Mouse (Mus musculus): ENCODE measurements around the gene Casp9. TPM values are rescaled to one million over a fixed set of nuclear protein-coding genes. Genes with fewer than 3 reads are reported as not detected.

The Casp9 gene
- total RNA-seq, 1 experiment: 6.1 TPM

DNA sequence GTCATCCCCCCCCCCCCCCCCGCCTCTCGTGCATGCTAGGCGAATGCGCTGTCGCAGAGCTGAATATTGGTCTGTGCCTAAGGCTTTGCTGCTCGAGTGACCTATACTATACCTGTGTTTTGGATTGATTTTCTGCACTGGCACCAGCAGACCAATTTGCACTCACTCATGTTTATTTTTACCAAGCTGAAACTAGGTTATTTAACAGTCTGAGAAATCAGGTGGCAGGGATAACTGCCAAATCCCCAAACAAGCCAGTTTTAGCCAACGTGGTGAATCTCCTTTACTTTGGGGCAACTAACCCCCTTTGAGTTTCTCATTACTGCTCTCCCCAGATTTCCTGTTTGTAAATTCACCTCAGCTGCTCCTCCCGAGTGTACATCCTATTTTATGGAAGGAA is 1.5 kb upstream of the Casp9 start:
- H3K4me1 ChIP-seq (ENCODE audit: control insufficient read depth in 2 of 2, insufficient read depth in 2 of 2, low read length in 2 of 2, poor library complexity in 1 of 2): peaks cover 2 to 3% of the 10 kb centered on the region in 2 experiments; a peak in 2 of 4 replicates
- no peak for TF ChIP-seq ZC3H11A (IDR thresholded peaks at IDR 0.05; ENCODE audit: borderline replicate concordance, low read depth, low read length)
- no peak for TF ChIP-seq MAFK (IDR thresholded peaks at IDR 0.05; ENCODE audit: insufficient read depth, low read depth, low read length)
- no peak for TF ChIP-seq ZNF384 (IDR thresholded peaks at IDR 0.05; ENCODE audit: low read depth, low read length)
- no peak for TF ChIP-seq HCFC1 (IDR thresholded peaks at IDR 0.05; ENCODE audit: borderline replicate concordance, insufficient read depth, low read length)
- TF ChIP-seq CHD2 (IDR thresholded peaks at IDR 0.05; ENCODE audit: low read depth, low read length): no peak
- H3K9me3 ChIP-seq (ENCODE audit: control insufficient read depth, insufficient read depth, low read depth, low read length): no peaks in the 10 kb centered on the region
- in situ Hi-C loops (cut with MboI; ENCODE audit: low sequenced_read_pairs in 2 of 2, unreplicated experiment in 2 of 2): no loop called here
- H3K4me3 ChIP-seq (ENCODE audit: insufficient read depth in 1 of 2, low read depth in 1 of 2, low read length in 2 of 2, poor library complexity in 1 of 2, severe bottlenecking in 1 of 2): no peak overlapping the region
- DNase-seq (ENCODE audit: low read depth, low spot score): no peak
- no peak overlapping the region for H3K9ac ChIP-seq (ENCODE audit: insufficient read depth, low read depth, low read length, poor library complexity, severe bottlenecking)
- no peak overlapping the region for H3K27ac ChIP-seq (ENCODE audit: insufficient read depth, low read depth, low read length, poor library complexity, severe bottlenecking)
- H3K36me3 ChIP-seq (ENCODE audit: control insufficient read depth, insufficient read depth, low read length, poor library complexity, severe bottlenecking): peaks cover under 1% of the 10 kb centered on the region; the same call in 1 of the 2 replicates

DNA sequence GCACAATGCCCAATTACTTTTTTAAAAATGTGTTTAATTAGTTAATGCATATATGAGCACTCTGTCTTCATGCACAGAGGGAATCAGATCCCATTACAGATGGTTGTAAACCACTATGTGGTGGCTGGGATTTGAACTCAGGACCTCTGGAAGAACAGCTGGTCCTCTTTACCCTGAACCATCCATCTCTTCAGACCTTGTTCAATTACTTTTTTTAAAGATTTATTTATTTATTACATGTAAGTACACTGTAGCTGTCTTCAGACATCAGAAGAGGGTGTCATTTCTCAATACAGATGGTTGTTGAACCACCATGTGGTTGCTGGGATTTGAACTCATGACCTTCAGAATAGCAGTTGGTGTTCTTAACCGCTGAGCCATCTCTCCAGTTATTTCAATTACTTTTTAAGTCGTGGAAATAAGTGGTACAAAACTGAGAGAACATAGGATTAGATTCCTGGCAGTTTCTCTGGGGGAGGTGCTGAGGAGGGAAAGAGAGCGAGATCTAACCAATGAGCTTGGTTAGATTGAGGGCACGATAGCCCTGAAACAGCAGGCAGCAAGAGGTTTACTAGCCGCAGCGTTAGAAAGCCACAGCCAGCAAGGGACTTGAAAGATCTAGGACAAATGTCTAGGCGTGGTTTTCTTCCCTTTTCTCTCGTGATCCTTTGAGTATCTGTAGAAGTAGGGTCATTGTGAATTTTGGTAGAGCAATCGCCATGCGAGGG is 694 bp upstream of the Casp9 start:
- peak overlapping the region in 1 of 2 experiments; percentile 82; a peak in 2 of 4 replicates for H3K4me3 ChIP-seq (ENCODE audit: insufficient read depth in 1 of 2, low read depth in 1 of 2, low read length in 2 of 2, poor library complexity in 1 of 2, severe bottlenecking in 1 of 2)
- peaks cover 2 to 3% of the 10 kb centered on the region in 2 experiments; a peak in 2 of 4 replicates for H3K4me1 ChIP-seq (ENCODE audit: control insufficient read depth in 2 of 2, insufficient read depth in 2 of 2, low read length in 2 of 2, poor library complexity in 1 of 2)
- peaks cover 8% of the 10 kb centered on the region for H3K36me3 ChIP-seq (ENCODE audit: control insufficient read depth, insufficient read depth, low read length, poor library complexity, severe bottlenecking)
- peak overlapping the region; percentile 13; the same call in 1 of the 2 replicates for H3K9ac ChIP-seq (ENCODE audit: insufficient read depth, low read depth, low read length, poor library complexity, severe bottlenecking)
- TF ChIP-seq HCFC1 (IDR thresholded peaks at IDR 0.05; ENCODE audit: borderline replicate concordance, insufficient read depth, low read length) (no peak), ZNF384 (IDR thresholded peaks at IDR 0.05; ENCODE audit: low read depth, low read length) (no peak), ZC3H11A (IDR thresholded peaks at IDR 0.05; ENCODE audit: borderline replicate concordance, low read depth, low read length) (no peak), MAFK (IDR thresholded peaks at IDR 0.05; ENCODE audit: insufficient read depth, low read depth, low read length) (no peak), CHD2 (IDR thresholded peaks at IDR 0.05; ENCODE audit: low read depth, low read length) (no peak)
- in situ Hi-C loops (cut with MboI; ENCODE audit: low sequenced_read_pairs in 2 of 2, unreplicated experiment in 2 of 2): no loop called here
- H3K9me3 ChIP-seq (ENCODE audit: control insufficient read depth, insufficient read depth, low read depth, low read length): no peaks in the 10 kb centered on the region
- DNase-seq (ENCODE audit: low read depth, low spot score): no peak
- H3K27ac ChIP-seq (ENCODE audit: insufficient read depth, low read depth, low read length, poor library complexity, severe bottlenecking): no peak overlapping the region

GRCm38 (mm10) chr4:141794152-141794535 is 732 bp downstream of the Casp9 start:
- no peak overlapping the region for H3K27ac ChIP-seq (ENCODE audit: insufficient read depth, low read depth, low read length, poor library complexity, severe bottlenecking)
- no peak for DNase-seq (ENCODE audit: low read depth, low spot score)
- H3K4me1 ChIP-seq (ENCODE audit: control insufficient read depth in 2 of 2, insufficient read depth in 2 of 2, low read length in 2 of 2, poor library complexity in 1 of 2): peaks cover 2 to 3% of the 10 kb centered on the region in 2 experiments; a peak in 2 of 4 replicates
- H3K9ac ChIP-seq (ENCODE audit: insufficient read depth, low read depth, low read length, poor library complexity, severe bottlenecking): peak overlapping the region; percentile 72
- in situ Hi-C loops (cut with MboI; ENCODE audit: low sequenced_read_pairs in 2 of 2, unreplicated experiment in 2 of 2): no loop called here
- H3K36me3 ChIP-seq (ENCODE audit: control insufficient read depth, insufficient read depth, low read length, poor library complexity, severe bottlenecking): peaks cover 8% of the 10 kb centered on the region
- H3K4me3 ChIP-seq (ENCODE audit: insufficient read depth in 1 of 2, low read depth in 1 of 2, low read length in 2 of 2, poor library complexity in 1 of 2, severe bottlenecking in 1 of 2): peak overlapping the region; percentile 82 to 84
- H3K9me3 ChIP-seq (ENCODE audit: control insufficient read depth, insufficient read depth, low read depth, low read length): no peaks in the 10 kb centered on the region
- TF ChIP-seq ZNF384 (IDR thresholded peaks at IDR 0.05; ENCODE audit: low read depth, low read length): no peak
- TF ChIP-seq MAFK (IDR thresholded peaks at IDR 0.05; ENCODE audit: insufficient read depth, low read depth, low read length): no peak

GRCm38 (mm10) chr4:141796356-141796755 is 2.9 kb downstream of the Casp9 start:
- H3K9me3 ChIP-seq (ENCODE audit: control insufficient read depth, insufficient read depth, low read depth, low read length): no peaks in the 10 kb centered on the region
- H3K4me3 ChIP-seq (ENCODE audit: insufficient read depth in 1 of 2, low read depth in 1 of 2, low read length in 2 of 2, poor library complexity in 1 of 2, severe bottlenecking in 1 of 2): no peak overlapping the region
- TF ChIP-seq HCFC1 (IDR thresholded peaks at IDR 0.05; ENCODE audit: borderline replicate concordance, insufficient read depth, low read length) (no peak), ZNF384 (IDR thresholded peaks at IDR 0.05; ENCODE audit: low read depth, low read length) (no peak), ZC3H11A (IDR thresholded peaks at IDR 0.05; ENCODE audit: borderline replicate concordance, low read depth, low read length) (no peak), MAFK (IDR thresholded peaks at IDR 0.05; ENCODE audit: insufficient read depth, low read depth, low read length) (no peak), CHD2 (IDR thresholded peaks at IDR 0.05; ENCODE audit: low read depth, low read length) (no peak)
- peaks cover 0 to 3% of the 10 kb centered on the region in 2 experiments; a peak in 1 of 4 replicates for H3K4me1 ChIP-seq (ENCODE audit: control insufficient read depth in 2 of 2, insufficient read depth in 2 of 2, low read length in 2 of 2, poor library complexity in 1 of 2)
- in situ Hi-C loops (cut with MboI; ENCODE audit: low sequenced_read_pairs in 2 of 2, unreplicated experiment in 2 of 2): no loop called here
- no peak overlapping the region for H3K27ac ChIP-seq (ENCODE audit: insufficient read depth, low read depth, low read length, poor library complexity, severe bottlenecking)
- peaks cover 8% of the 10 kb centered on the region for H3K36me3 ChIP-seq (ENCODE audit: control insufficient read depth, insufficient read depth, low read length, poor library complexity, severe bottlenecking)
- DNase-seq (ENCODE audit: low read depth, low spot score): no peak
- no peak overlapping the region for H3K9ac ChIP-seq (ENCODE audit: insufficient read depth, low read depth, low read length, poor library complexity, severe bottlenecking)
